Mouse (Mus musculus) limb, embryonic 14.5 days (tissue): ENCODE results near the gene Usp44. TPM values are rescaled to one million over a fixed set of nuclear protein-coding genes. Genes with fewer than 3 reads are reported as not detected.

ENCODE experiments used
- ATAC-seq: fragments of 200-750 bp; cut with Nextera tagmentation; 2 replicates; pipeline ENCODE4 v1.8.0; 2017; ENCODE audit warnings: low read depth, moderate number of reproducible peaks, moderate TSS enrichment; ENCODE audit not compliant: low FRiP score
- DNase-seq: peaks from one replicate; pipeline ENCODE4 v3.0.0-alpha.2; 2015; ENCODE audit warnings: low spot score
- H3K27ac ChIP-seq: fragments of 300-500 bp; sonication (generic); replicated peaks from 2 replicates; pipeline ENCODE4 v1.5.1; 2014; ENCODE audit warnings: low read depth, mild to moderate bottlenecking, low read length, moderate library complexity, mixed read lengths
- H3K27me3 ChIP-seq: fragments of 300-500 bp; sonication (generic); 2 replicates; pipeline ENCODE4 v1.6.1; 2014; ENCODE audit warnings: low read length, mixed read lengths; ENCODE audit not compliant: control insufficient read depth, insufficient read depth
- H3K36me3 ChIP-seq: fragments of 300-500 bp; sonication (generic); 2 replicates; pipeline ENCODE4 v1.6.1; 2014; ENCODE audit warnings: mild to moderate bottlenecking, low read length, moderate library complexity, mixed read lengths; ENCODE audit not compliant: control insufficient read depth, insufficient read depth
- H3K4me1 ChIP-seq: fragments of 300-500 bp; sonication (generic); 2 replicates; pipeline ENCODE4 v1.6.1; 2014; ENCODE audit warnings: antibody characterized with exemption, low read length, mixed read lengths; ENCODE audit not compliant: control insufficient read depth, insufficient read depth
- H3K4me2 ChIP-seq: fragments of 300-500 bp; sonication (generic); replicated peaks from 2 replicates; pipeline ENCODE4 v1.6.1; 2014; ENCODE audit warnings: low read depth, mild to moderate bottlenecking, low read length, moderate library complexity; ENCODE audit not compliant: severe bottlenecking
- H3K4me3 ChIP-seq: fragments of 300-500 bp; sonication (generic); replicated peaks from 2 replicates; pipeline ENCODE4 v1.5.1; 2014; ENCODE audit warnings: low read length
- H3K9ac ChIP-seq: fragments of 300-500 bp; sonication (generic); 2 replicates; pipeline ENCODE4 v1.6.1; 2014; ENCODE audit warnings: mild to moderate bottlenecking, low read depth, low read length, moderate library complexity; ENCODE audit not compliant: severe bottlenecking
- H3K9me3 ChIP-seq: fragments of 300-500 bp; sonication (generic); 2 replicates; pipeline ENCODE4 v1.6.1; 2016; ENCODE audit warnings: low read length; ENCODE audit not compliant: control insufficient read depth
- POLR2A ChIP-seq: fragments of 200-500 bp; IDR thresholded peaks from 2 replicates; pipeline ENCODE4 v1.8.0; 2012; ENCODE audit warnings: inconsistent platforms, mild to moderate bottlenecking, moderate library complexity, borderline replicate concordance; ENCODE audit not compliant: insufficient read depth, insufficient read length; ENCODE audit errors: extremely low read depth
- WGBS: fragments of 180-500 bp; shearing (Covaris S2); extraction: QIAGEN DNeasy Blood & Tissue Kit; methylation state at CpG from one replicate; pipeline ENCODE4 v1.1.7; 2014; 5-methylcytosine and 5-hydroxymethylcytosine counted together
- polyA plus RNA-seq, 2 experiments: library from polyadenylated mRNA; depleted of rRNA in 1 of 2; stranded (reverse) in 1 of 2; unstranded in 1 of 2; fragments of >200 nt; fragmentation: Nextera tagmentation in 1 of 2; extraction: Ambion mirVana in 1 of 2; gene quantifications; 2 replicates each; pipeline versions ENCODE4 v1.2.1 to v1.2.3; 2012 to 2014

The Usp44 gene
- polyA plus RNA-seq, 2 experiments: 0.70 to 1.1 TPM

DNA sequence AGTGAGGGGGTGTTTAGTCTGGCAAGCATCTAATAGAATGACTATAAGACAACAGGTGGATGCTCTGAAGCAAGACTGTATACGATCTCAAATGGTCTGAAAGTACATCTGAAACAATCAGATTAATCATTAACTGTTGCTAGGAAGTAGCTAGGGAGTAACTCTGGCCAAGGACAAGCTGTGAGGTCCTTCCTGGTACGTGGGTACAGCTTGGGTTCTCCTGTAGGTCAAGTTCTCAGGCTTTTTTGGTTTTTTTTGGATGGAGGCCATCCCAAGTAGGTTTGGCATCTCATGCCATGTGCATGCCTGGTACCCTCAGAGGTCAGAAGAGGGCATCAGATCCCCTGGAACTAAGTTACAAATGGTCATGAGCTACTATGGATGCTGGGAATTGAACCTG lies 67.9 kb downstream of the Usp44 start:
- Histone ChIP-seq H3K4me3 (no peak overlapping the region), H3K9ac (no peak overlapping the region), H3K4me2 (no peak overlapping the region), H3K27ac (no peak overlapping the region), H3K9me3 (no peaks in the 10 kb centered on the region), H3K4me1 (no peaks in the 10 kb centered on the region), H3K36me3 (no peaks in the 10 kb centered on the region), H3K27me3 (no peaks in the 10 kb centered on the region)
- no peak for ATAC-seq
- no peak for TF ChIP-seq POLR2A
- 70% methylated on average over 2 of the region's 2 CpGs for WGBS
- DNase-seq: no peak

DNA sequence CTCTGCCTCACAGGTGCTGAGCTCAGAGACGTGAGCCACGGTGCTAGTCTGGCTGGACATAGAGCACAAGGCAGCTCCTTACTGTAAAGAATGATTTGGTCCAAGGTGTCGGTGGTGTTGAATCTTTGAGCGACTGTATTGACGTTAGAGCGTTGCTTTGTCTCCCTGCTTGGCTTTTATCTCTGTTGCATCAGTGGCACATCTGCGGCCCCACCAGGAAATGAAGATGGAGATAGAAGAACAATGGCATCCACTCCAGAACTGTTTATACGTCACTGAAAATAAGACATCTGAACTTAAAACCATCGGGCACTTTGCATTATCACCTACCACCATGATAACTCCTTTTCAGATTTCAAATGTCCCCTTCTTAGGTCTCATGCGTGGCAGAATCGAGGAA lies 68.6 kb downstream of the Usp44 start:
- Histone ChIP-seq H3K9me3 (no peaks in the 10 kb centered on the region), H3K9ac (no peak overlapping the region), H3K27me3 (no peaks in the 10 kb centered on the region), H3K4me1 (no peaks in the 10 kb centered on the region), H3K4me2 (no peak overlapping the region), H3K4me3 (no peak overlapping the region), H3K36me3 (no peaks in the 10 kb centered on the region), H3K27ac (no peak overlapping the region)
- ATAC-seq (no peak), DNase-seq (no peak)
- no peak for TF ChIP-seq POLR2A
- WGBS: 89% methylated on average over 11 of the region's 11 CpGs

DNA sequence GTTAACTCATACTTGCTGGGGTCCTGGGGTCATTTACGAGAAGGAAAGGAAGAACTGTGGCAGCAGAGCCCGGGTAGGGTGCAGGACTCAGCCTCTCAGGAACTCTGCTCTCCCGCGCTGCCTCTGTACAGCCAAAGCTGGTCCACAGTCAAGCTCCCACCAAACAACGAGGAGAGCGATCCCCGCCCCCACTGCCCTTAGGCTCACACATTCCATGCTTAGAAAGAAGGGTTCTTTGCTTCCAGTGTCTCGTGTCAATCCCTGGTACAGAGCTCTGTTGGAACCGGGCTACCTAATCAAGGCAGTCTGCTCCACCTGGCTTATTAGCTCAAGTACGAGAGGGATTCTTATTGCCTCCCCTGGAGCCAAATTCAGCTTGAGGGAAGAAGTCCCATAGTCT lies 76.0 kb downstream of the Usp44 start:
- Histone ChIP-seq H3K4me2 (no peak overlapping the region), H3K9me3 (no peaks in the 10 kb centered on the region), H3K27me3 (no peaks in the 10 kb centered on the region), H3K9ac (no peak overlapping the region), H3K27ac (no peak overlapping the region), H3K4me3 (no peak overlapping the region), H3K4me1 (0 out of 2 replicates have a peak, but pooled peaks cover 5% of the 10 kb centered on the region), H3K36me3 (no peaks in the 10 kb centered on the region)
- 25% methylated on average over 10 of the region's 10 CpGs for WGBS
- ATAC-seq (no peak), DNase-seq (no peak)
- no peak for TF ChIP-seq POLR2A

Other genes with a start within 250 kb of the Usp44 start
- 145 and 181 TPM in 2 replicates for gene Snrpf, start 241.8 kb upstream of the Usp44 start, polyA plus RNA-seq (2012; rRNA removed)
- 125 and 129 TPM in 2 replicates for gene Snrpf, start 241.8 kb upstream of the Usp44 start, polyA plus RNA-seq (2014; fragmentation: Nextera tagmentation; extraction: Ambion mirVana)
- 3.6 and 4.0 TPM in 2 replicates for gene Ntn4, start 190.9 kb upstream of the Usp44 start, polyA plus RNA-seq (2012; rRNA removed)
- gene Ntn4, start 190.9 kb upstream of the Usp44 start, polyA plus RNA-seq (2014; fragmentation: Nextera tagmentation; extraction: Ambion mirVana): 1.3 and 1.4 TPM in 2 replicates
- 94.7 and 143 TPM in 2 replicates for gene Metap2, start 65.5 kb downstream of the Usp44 start, polyA plus RNA-seq (2012; rRNA removed)
- gene Metap2, start 65.5 kb downstream of the Usp44 start, polyA plus RNA-seq (2014; fragmentation: Nextera tagmentation; extraction: Ambion mirVana): 182 and 194 TPM in 2 replicates
- gene Vezt, start 204.3 kb downstream of the Usp44 start, polyA plus RNA-seq (2012; rRNA removed): 23.8 and 24.5 TPM in 2 replicates
- 27.7 and 28.1 TPM in 2 replicates for gene Vezt, start 204.3 kb downstream of the Usp44 start, polyA plus RNA-seq (2014; fragmentation: Nextera tagmentation; extraction: Ambion mirVana)
- gene Fgd6, start 204.4 kb downstream of the Usp44 start, polyA plus RNA-seq (2012; rRNA removed): 5.5 and 5.9 TPM in 2 replicates
- gene Fgd6, start 204.4 kb downstream of the Usp44 start, polyA plus RNA-seq (2014; fragmentation: Nextera tagmentation; extraction: Ambion mirVana): 3.2 TPM in 2 replicates